Mouse (Mus musculus): ENCODE measurements at regions not wholly inside any gene's neighbourhood (a gene's known extent, or its start where the extent isn't known, plus 50 kb on each side); places are given as distances from the start of the nearest gene placed in this dataset.

GRCm38 (mm10) chr6:109433596-109433995, 605.2 kb downstream of the Edem1 start:
- H3K36me3 ChIP-seq (ENCODE audit: control insufficient read depth, insufficient read depth, low read length) = no peaks in the 10 kb centered on the region
- no peak overlapping the region for H3K4me2 ChIP-seq (replicated peaks; ENCODE audit: low read depth)
- no peak for TF ChIP-seq CTCF (IDR thresholded peaks at IDR 0.05; ENCODE audit: low read depth)
- TF ChIP-seq EP300 (optimal IDR thresholded peaks at IDR 0.05) = no peak
- no peaks in the 10 kb centered on the region for H3K4me1 ChIP-seq (replicated peaks; ENCODE audit: control insufficient read depth, insufficient read depth)
- H3K9ac ChIP-seq (ENCODE audit: low read length) = no peak overlapping the region
- ATAC-seq (ENCODE audit: low FRiP score, low TSS enrichment) (no peak), DNase-seq (ENCODE audit: low spot score) (no peak)
- H3K4me3 ChIP-seq (ENCODE audit: low read depth, low read length) = no peak overlapping the region
- WGBS = 84% methylated on average over 2 of the region's 2 CpGs
- no peak overlapping the region for H3K27ac ChIP-seq (replicated peaks)
- no peaks in the 10 kb centered on the region for H3K27me3 ChIP-seq (ENCODE audit: control insufficient read depth, insufficient read depth, low read length)
- H3K9me3 ChIP-seq (ENCODE audit: control insufficient read depth, low read length) = no peaks in the 10 kb centered on the region

All from stomach, postnatal 0 days (tissue).